Mouse (Mus musculus) cerebellum, adult 8-10 months (tissue): Measurements from ENCODE around the gene Vmn2r79.
"Not testable (repeated sequence)": the region's sequence is repeated elsewhere in the genome, so short reads cannot be mapped to it uniquely, and the experiment has no call there.

Experiments
- DNase-seq: peaks from one replicate; pipeline ENCODE4 v3.0.0; 2022

Gene Vmn2r79

GRCm38 (mm10) chr7:86995815-86996214 is at the start of gene Vmn2r79:
Vmn2r79 (plus strand) TSS chr7:86996115.
- not testable (repeated sequence) for DNase-seq

GRCm38 (mm10) chr7:86994700-86995099 is 1.2 kb upstream of the Vmn2r79 start:
- DNase-seq: no peak

GRCm38 (mm10) chr7:87026486-87026885 is 30.6 kb downstream of the Vmn2r79 start:
- DNase-seq: not testable (repeated sequence)

GRCm38 (mm10) chr7:87063576-87063975 is 67.7 kb downstream of the Vmn2r79 start:
- DNase-seq: no peak
